Mouse (Mus musculus): ENCODE measurements at regions not wholly inside any gene's neighbourhood (a gene's known extent, or its start where the extent isn't known, plus 50 kb on each side); places are given as distances from the start of the nearest gene placed in this dataset.

- DNase-seq = no peak
Observed at GRCm38 (mm10) chr15:62994691-62995090, 850.3 kb downstream of the Gsdmc2 start.

DNA sequence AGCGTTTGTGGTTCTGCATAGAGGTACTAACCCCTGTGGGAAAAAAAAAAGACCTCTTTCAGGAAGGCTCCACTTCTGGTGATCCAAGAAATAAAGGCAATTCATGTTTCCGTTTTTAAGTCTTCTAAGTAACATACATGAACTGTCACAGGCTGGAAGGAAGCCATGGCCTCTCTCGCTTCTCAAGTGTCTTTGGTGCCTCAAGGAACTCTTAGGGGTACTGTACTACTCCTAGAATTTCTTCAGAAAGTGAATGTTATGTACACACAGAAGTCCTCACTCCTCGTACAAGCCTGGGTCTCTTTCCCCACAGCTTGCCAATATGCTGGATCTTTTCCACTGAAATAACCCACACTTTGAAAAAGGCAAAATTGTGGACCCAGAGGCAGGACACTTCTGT is 858.1 kb downstream of the Gsdmc2 start:
- DNase-seq = no peak

- DNase-seq = no peak
Observed at GRCm38 (mm10) chr15:62986147-62986546, 858.8 kb downstream of the Gsdmc2 start.

DNA sequence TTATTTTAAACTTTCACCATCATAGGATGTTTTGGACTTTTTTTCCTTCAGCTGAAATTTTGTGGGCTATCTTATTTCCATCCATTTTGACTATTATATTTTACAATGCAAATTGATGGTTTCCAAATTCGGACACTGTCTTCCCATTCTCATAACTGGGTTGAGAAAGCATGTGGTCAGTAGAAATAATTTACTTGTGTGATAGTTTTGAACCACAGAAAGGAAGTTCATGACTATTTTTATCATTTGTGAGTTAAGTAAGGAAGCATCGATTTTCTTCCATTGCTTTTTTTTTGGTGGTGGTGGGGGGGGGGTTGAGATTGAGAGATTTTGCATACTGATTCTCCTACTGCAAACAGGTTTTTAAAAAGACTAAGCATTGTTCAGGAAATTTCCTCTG is 874.4 kb downstream of the Gsdmc2 start:
- no peak for DNase-seq

- DNase-seq = no peak
Observed at GRCm38 (mm10) chr15:62962681-62963080, 882.3 kb downstream of the Gsdmc2 start.

GRCm38 (mm10) chr15:62960623-62961022 is 884.4 kb downstream of the Gsdmc2 start:
- DNase-seq = no peak

- DNase-seq = no peak
Observed at GRCm38 (mm10) chr15:62958506-62959330, 886.3 kb downstream of the Gsdmc2 start.

- no peak for DNase-seq
Observed at GRCm38 (mm10) chr15:62954889-62955288, 890.1 kb downstream of the Gsdmc2 start.

DNA sequence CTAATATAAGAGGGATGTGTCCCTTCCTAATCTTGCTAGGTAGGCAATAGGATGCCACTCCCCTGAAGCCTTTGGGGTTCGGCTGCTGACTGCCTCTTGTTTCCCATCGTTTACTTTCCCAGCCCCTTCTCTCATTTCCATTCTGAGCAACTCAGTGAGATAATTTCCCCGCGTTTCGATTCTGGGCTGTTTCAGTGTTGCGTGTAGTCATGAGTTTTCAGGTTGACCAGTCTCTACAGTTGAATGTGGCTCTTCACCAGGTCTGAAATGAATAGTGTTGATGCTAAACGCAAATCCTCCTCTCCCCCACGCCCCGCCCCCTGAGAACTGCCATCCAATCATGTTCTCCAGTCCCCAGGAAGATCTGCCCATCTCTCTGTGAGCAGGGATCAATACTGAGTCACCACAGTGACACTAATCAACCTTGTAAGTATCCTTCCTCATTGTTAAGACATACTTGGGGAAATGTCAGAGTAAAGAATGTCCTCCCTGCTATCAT is 890.6 kb downstream of the Gsdmc2 start:
- DNase-seq = no peak

DNA sequence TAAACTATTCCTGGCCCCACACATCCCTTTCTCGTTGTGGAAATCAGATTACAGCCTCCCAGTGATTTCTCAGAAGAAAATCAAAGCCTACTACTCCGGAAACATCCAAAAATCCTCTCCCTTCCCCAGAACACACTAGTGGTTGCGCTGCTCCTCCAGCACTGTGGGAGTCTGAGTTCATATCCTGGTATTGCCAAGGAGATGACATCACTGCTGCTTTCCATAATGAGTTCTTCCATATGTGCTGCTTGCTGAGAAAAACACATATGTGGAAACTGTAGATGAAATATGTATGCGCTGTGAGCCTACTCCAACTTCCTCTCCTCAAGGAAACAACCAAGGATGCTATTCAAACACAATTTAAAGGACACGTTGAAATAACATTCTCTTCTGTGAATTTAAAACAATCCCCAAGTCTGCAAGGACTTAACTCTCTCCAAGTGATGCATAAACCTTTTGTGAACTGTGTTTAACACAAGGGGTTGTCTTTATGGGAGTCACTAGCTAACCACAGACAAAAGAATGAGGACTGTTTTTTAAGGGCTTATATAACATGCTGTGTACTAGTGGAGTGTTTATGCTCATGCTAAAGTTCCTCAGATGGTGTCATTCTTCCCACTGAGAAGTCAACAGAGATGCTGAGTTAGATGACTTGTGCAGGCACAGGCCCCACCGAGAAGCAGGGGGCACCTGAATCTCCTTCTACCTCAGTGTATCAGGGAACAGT is 891.6 kb downstream of the Gsdmc2 start:
- DNase-seq = no peak

GRCm38 (mm10) chr15:62952487-62953214 is 892.3 kb downstream of the Gsdmc2 start:
- no peak for DNase-seq

- no peak for DNase-seq
Observed at GRCm38 (mm10) chr15:62939416-62939815, 905.6 kb downstream of the Gsdmc2 start.

GRCm38 (mm10) chr15:62937756-62938155 is 907.2 kb downstream of the Gsdmc2 start:
- DNase-seq = no peak

- DNase-seq = no peak
Observed at GRCm38 (mm10) chr15:62934522-62935189, 910.3 kb downstream of the Gsdmc2 start.

DNA sequence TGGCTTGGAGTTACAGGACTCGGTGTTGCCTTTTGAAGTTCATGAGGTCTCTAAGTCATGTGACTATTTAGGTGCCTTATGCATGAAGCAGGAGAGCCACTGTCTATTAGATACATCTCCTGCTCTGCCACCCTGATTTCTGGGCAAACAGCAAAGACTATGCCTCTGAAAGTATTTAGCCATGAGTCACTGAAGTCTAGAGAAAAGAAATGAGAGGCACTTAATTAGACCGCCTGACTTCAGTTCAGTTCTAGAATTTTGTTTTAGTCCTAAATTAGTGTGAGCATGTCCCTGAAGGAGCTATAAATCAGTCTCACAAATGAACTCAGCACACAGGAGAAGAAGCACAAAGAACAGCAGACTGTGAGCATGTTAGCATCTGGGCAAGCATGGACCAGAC is 924.5 kb downstream of the Gsdmc2 start:
- no peak for DNase-seq

DNA sequence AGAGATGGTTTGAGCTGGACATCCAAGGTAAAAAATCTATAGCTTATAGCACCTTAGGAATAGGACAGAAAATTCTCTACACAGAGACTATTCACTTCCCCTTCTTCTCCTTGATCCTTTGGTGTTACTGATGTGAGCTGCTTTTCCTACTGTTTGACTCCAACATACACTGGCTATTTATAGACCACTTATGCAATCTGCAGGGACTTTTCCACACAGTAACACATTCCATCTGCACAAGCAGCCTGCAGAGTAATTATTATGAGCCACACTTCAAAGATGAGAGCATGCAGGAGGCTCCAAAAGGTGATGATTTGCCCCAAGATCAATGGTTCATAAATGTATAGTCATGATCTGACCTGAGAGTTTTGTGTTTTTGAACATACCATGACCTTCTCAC is 925.7 kb downstream of the Gsdmc2 start:
- DNase-seq = no peak

DNA sequence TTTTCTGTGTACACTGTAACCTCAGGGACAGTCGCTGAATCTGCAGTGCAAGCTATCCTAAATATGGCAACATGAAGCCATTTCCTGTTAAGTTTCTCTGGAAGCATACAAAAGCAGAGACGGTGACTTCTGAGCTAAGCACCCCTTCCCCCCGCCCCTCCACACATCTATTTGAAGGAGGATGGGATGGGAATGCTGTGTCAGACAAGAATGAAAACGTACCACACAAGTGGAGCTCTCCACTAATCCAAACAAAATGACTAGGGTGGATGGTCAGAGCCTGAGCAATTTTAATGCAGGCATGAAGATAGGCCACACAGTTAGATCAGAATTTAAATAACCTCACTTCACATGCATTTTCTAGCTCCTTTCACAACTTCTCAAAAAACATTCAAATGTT is 936.6 kb downstream of the Gsdmc2 start:
- DNase-seq = no peak

GRCm38 (mm10) chr15:62907181-62907580 is 937.8 kb downstream of the Gsdmc2 start:
- DNase-seq = no peak

GRCm38 (mm10) chr15:62903047-62903822 is 941.7 kb downstream of the Gsdmc2 start:
- DNase-seq = peak; percentile 73

- no peak for DNase-seq
Observed at GRCm38 (mm10) chr15:62901955-62902354, 943.0 kb downstream of the Gsdmc2 start.

DNA sequence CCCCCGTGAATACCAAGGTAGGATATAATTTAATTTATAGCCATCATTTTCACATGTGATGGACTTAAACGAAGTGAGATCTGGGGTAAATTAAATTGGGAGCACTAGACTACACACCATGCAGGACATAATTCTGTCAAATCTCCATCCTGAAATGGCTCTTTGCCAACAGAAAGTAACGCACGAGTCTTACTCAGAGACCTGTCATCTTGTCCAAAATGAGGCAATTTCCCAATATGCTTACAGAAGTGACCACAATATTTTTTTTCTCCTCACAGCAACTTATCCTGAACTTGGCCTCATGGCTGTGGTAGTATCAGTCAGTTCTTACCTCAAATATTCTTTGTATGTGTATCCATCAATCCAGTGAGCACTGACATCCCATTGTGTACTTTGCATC is 955.2 kb downstream of the Gsdmc2 start:
- no peak for DNase-seq
